Mouse (Mus musculus): ENCODE measurements around the gene Bik.

DNA sequence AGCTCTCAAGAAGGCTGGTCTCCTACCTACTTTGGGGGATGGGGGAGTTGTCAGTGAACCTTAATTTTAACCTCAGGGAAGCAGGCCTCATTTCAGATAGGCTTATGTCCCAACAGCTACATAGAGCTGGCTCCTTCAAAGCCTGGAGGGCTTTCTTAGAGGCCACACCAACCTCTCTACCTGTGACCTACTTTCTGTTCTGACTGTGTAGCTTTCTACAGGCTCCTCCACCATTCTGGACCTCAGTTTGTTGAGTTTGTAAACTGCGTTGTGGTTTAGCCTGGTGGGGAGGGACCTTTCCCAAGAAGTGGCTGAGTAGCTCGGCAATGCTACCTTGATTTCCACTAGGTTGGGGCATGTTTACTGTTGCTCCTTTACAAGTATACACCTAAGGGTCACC, 1.1 kb downstream of the Bik start:
- no peak for TF ChIP-seq EP300 (IDR thresholded peaks at IDR 0.05; ENCODE audit: insufficient read depth, low read depth, low read length)
- TF ChIP-seq POLR2A (IDR thresholded peaks at IDR 0.05; ENCODE audit: insufficient read depth, low read length) = no peak
- TF ChIP-seq CTCF (IDR thresholded peaks at IDR 0.05; ENCODE audit: low read depth, low read length) = no peak

Measured in ES-Bruce4 (cell line).